Mouse (Mus musculus): Measurements from ENCODE around the gene Opcml. TPM values are rescaled to one million over a fixed set of nuclear protein-coding genes. Genes with fewer than 3 reads are reported as not detected.

Opcml gene
- polyA plus RNA-seq, 1 experiment, result 0.03 TPM

GRCm38 (mm10) chr9:28365160-28365473, 574.5 kb downstream of the Opcml start:
- no peaks in the 10 kb centered on the region for H3K27me3 ChIP-seq (ENCODE audit: control insufficient read depth)
- no peaks in the 10 kb centered on the region for H3K4me1 ChIP-seq (ENCODE audit: control insufficient read depth)
- H3K36me3 ChIP-seq (ENCODE audit: control insufficient read depth), result no peaks in the 10 kb centered on the region
- H3K4me3 ChIP-seq (replicated peaks), result no peak overlapping the region
- TF ChIP-seq TAL1 (IDR thresholded peaks at IDR 0.05; ENCODE audit: low read length), result no peak
- no peak for TF ChIP-seq GATA1 (IDR thresholded peaks at IDR 0.05; ENCODE audit: low read length)
- no peaks in the 10 kb centered on the region for H3K9me3 ChIP-seq (ENCODE audit: control insufficient read depth, low read length)

DNA sequence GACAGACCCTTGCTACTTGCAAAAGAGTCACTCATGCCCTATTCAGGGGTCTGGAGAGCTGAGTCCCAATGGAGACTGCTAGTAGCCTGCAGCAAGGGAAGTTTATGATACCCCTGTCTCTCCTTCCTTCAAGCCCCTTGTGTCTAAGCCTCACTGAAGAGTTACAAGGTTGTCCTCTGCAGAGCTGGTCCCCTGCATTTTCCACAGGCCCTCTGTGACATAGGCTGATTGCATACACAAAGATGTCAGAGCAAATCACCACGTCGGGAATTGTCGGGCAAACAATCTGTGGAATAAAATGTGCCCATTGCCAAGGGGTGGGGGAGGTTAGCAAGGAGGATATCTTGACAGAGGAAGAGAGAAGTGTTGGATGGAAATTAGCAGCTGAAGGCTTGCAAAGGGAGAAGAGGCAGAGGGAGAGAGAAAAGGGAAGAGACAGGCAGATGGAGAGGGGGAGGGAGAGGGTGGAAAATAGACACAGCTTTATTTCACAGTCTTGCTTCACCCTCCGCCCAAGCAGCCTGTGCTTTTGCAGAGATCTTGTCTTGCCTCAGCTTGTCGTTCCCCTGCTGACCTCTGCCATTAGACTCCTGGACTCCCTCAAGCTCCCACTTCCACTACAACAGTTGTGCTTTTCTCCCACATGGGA, 596.1 kb downstream of the Opcml start:
- no peaks in the 10 kb centered on the region for H3K27me3 ChIP-seq (ENCODE audit: control insufficient read depth)
- H3K4me3 ChIP-seq (replicated peaks), result no peak overlapping the region

GRCm38 (mm10) chr9:28395222-28395621, 604.6 kb downstream of the Opcml start:
- Histone ChIP-seq H3K4me3 (replicated peaks) (no peak overlapping the region), H3K9me3 (ENCODE audit: control insufficient read depth, low read length) (no peaks in the 10 kb centered on the region), H3K36me3 (ENCODE audit: control insufficient read depth) (no peaks in the 10 kb centered on the region), H3K4me1 (ENCODE audit: control insufficient read depth) (no peaks in the 10 kb centered on the region), H3K27me3 (ENCODE audit: control insufficient read depth) (no peaks in the 10 kb centered on the region)
- TF ChIP-seq TAL1 (IDR thresholded peaks at IDR 0.05; ENCODE audit: low read length) (no peak), GATA1 (IDR thresholded peaks at IDR 0.05; ENCODE audit: low read length) (no peak)

More for the DNA sequence above, 596.1 kb downstream of the Opcml start:
- Histone ChIP-seq H3K36me3 (ENCODE audit: control insufficient read depth) (no peaks in the 10 kb centered on the region), H3K4me1 (ENCODE audit: control insufficient read depth) (no peaks in the 10 kb centered on the region), H3K9me3 (ENCODE audit: control insufficient read depth, low read length) (no peaks in the 10 kb centered on the region)
- TF ChIP-seq GATA1 (IDR thresholded peaks at IDR 0.05; ENCODE audit: low read length), result no peak
- no peak for TF ChIP-seq TAL1 (IDR thresholded peaks at IDR 0.05; ENCODE audit: low read length)

GRCm38 (mm10) chr9:28395638-28396037, 605.1 kb downstream of the Opcml start:
- Histone ChIP-seq H3K27me3 (ENCODE audit: control insufficient read depth) (no peaks in the 10 kb centered on the region), H3K36me3 (ENCODE audit: control insufficient read depth) (no peaks in the 10 kb centered on the region), H3K9me3 (ENCODE audit: control insufficient read depth, low read length) (no peaks in the 10 kb centered on the region), H3K4me3 (replicated peaks) (no peak overlapping the region), H3K4me1 (ENCODE audit: control insufficient read depth) (no peaks in the 10 kb centered on the region)
- TF ChIP-seq GATA1 (IDR thresholded peaks at IDR 0.05; ENCODE audit: low read length) (no peak), TAL1 (IDR thresholded peaks at IDR 0.05; ENCODE audit: low read length) (no peak)

GRCm38 (mm10) chr9:28402770-28403650, 612.4 kb downstream of the Opcml start:
- Histone ChIP-seq H3K4me3 (replicated peaks) (no peak overlapping the region), H3K36me3 (ENCODE audit: control insufficient read depth) (no peaks in the 10 kb centered on the region), H3K9me3 (ENCODE audit: control insufficient read depth, low read length) (no peaks in the 10 kb centered on the region), H3K4me1 (ENCODE audit: control insufficient read depth) (no peaks in the 10 kb centered on the region), H3K27me3 (ENCODE audit: control insufficient read depth) (peaks cover 24% of the 10 kb centered on the region)
- no peak for TF ChIP-seq GATA1 (IDR thresholded peaks at IDR 0.05; ENCODE audit: low read length)
- no peak for TF ChIP-seq TAL1 (IDR thresholded peaks at IDR 0.05; ENCODE audit: low read length)

GRCm38 (mm10) chr9:28403831-28404562, 613.4 kb downstream of the Opcml start:
- no peaks in the 10 kb centered on the region for H3K36me3 ChIP-seq (ENCODE audit: control insufficient read depth)
- H3K27me3 ChIP-seq (ENCODE audit: control insufficient read depth), result peaks cover 24% of the 10 kb centered on the region
- no peak for TF ChIP-seq TAL1 (IDR thresholded peaks at IDR 0.05; ENCODE audit: low read length)
- no peak for TF ChIP-seq GATA1 (IDR thresholded peaks at IDR 0.05; ENCODE audit: low read length)
- no peak overlapping the region for H3K4me3 ChIP-seq (replicated peaks)
- H3K9me3 ChIP-seq (ENCODE audit: control insufficient read depth, low read length), result no peaks in the 10 kb centered on the region
- no peaks in the 10 kb centered on the region for H3K4me1 ChIP-seq (ENCODE audit: control insufficient read depth)

GRCm38 (mm10) chr9:28404616-28405015, 614.0 kb downstream of the Opcml start:
- no peak overlapping the region for H3K4me3 ChIP-seq (replicated peaks)
- H3K36me3 ChIP-seq (ENCODE audit: control insufficient read depth), result no peaks in the 10 kb centered on the region
- peaks cover 24% of the 10 kb centered on the region for H3K27me3 ChIP-seq (ENCODE audit: control insufficient read depth)

GRCm38 (mm10) chr9:28405816-28406215, 615.2 kb downstream of the Opcml start:
- Histone ChIP-seq H3K36me3 (ENCODE audit: control insufficient read depth) (no peaks in the 10 kb centered on the region), H3K4me3 (replicated peaks) (no peak overlapping the region), H3K4me1 (ENCODE audit: control insufficient read depth) (no peaks in the 10 kb centered on the region), H3K27me3 (ENCODE audit: control insufficient read depth) (peaks cover 24% of the 10 kb centered on the region), H3K9me3 (ENCODE audit: control insufficient read depth, low read length) (no peaks in the 10 kb centered on the region)
- TF ChIP-seq TAL1 (IDR thresholded peaks at IDR 0.05; ENCODE audit: low read length) (no peak), GATA1 (IDR thresholded peaks at IDR 0.05; ENCODE audit: low read length) (no peak)

More at GRCm38 (mm10) chr9:28404616-28405015, 614.0 kb downstream of the Opcml start:
- TF ChIP-seq TAL1 (IDR thresholded peaks at IDR 0.05; ENCODE audit: low read length), result no peak
- no peak for TF ChIP-seq GATA1 (IDR thresholded peaks at IDR 0.05; ENCODE audit: low read length)
- H3K9me3 ChIP-seq (ENCODE audit: control insufficient read depth, low read length), result no peaks in the 10 kb centered on the region
- H3K4me1 ChIP-seq (ENCODE audit: control insufficient read depth), result no peaks in the 10 kb centered on the region

DNA sequence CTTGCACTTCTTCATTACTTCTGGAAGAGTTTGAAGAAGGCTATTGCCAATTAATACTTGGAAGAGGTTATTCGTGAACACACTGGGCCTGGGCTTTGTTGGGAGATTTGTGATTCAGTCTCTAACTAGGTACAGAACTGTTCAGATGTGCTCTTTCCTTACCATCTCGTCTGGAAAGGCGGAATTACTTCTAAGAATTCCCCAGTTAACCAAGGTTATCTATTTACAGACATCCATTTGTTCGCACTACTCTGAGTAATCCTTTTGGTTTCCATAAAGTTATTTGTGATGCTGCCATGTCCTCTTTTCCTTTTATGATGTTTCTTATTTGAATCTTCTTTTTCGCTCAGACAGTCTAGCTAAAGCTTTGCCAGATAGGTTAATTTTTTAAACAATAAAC, 630.2 kb downstream of the Opcml start:
- H3K9me3 ChIP-seq (ENCODE audit: control insufficient read depth, low read length), result no peaks in the 10 kb centered on the region
- TF ChIP-seq GATA1 (IDR thresholded peaks at IDR 0.05; ENCODE audit: low read length) (no peak), TAL1 (IDR thresholded peaks at IDR 0.05; ENCODE audit: low read length) (no peak)
- H3K27me3 ChIP-seq (ENCODE audit: control insufficient read depth), result no peaks in the 10 kb centered on the region
- H3K36me3 ChIP-seq (ENCODE audit: control insufficient read depth), result no peaks in the 10 kb centered on the region
- H3K4me3 ChIP-seq (replicated peaks), result no peak overlapping the region
- H3K4me1 ChIP-seq (ENCODE audit: control insufficient read depth), result no peaks in the 10 kb centered on the region

Measured in erythroblast, embryonic 14.5 days (primary cell).